16 mouse cellular contexts compared by ENCODE assay signal in genomic region chr16:24204064-24204730, GRCm38 (mm10).
"Had no signal": no experiment of that assay in that cellular context is flagged by ENCODE, and none has a peak within 500 bp of the region (broad histone marks: within the 10 kb centered on the region; RNA-seq: fewer than 3 reads in every experiment).

No protein-coding gene starts in this region.

- H3K27me3 ChIP-seq: limb, embryonic 13.5 days; liver, embryonic 12.5 days; liver, embryonic 15.5 days; lung, embryonic 15.5 days; midbrain, embryonic 13.5 days had no signal

- H3K4me2 ChIP-seq: limb, embryonic 13.5 days; liver, embryonic 12.5 days; liver, embryonic 15.5 days; lung, embryonic 15.5 days; midbrain, embryonic 13.5 days had no signal

- H3K27ac ChIP-seq: kidney, postnatal 0 days; layer of hippocampus, adult 2 months; limb, embryonic 10.5 days; limb, embryonic 13.5 days; liver, embryonic 12.5 days; liver, embryonic 15.5 days; lung, embryonic 15.5 days; midbrain, embryonic 13.5 days had no signal

- H3K36me3 ChIP-seq: limb, embryonic 10.5 days; limb, embryonic 13.5 days; liver, embryonic 12.5 days; liver, embryonic 15.5 days; lung, embryonic 15.5 days; midbrain, embryonic 13.5 days had no signal

- H3K9me3 ChIP-seq: limb, embryonic 10.5 days; limb, embryonic 13.5 days; liver, embryonic 12.5 days; liver, embryonic 15.5 days; lung, embryonic 15.5 days; midbrain, embryonic 13.5 days had no signal

- H3K9ac ChIP-seq: limb, embryonic 13.5 days; liver, embryonic 12.5 days; liver, embryonic 15.5 days; lung, embryonic 15.5 days; midbrain, embryonic 13.5 days had no signal

- H3K4me1 ChIP-seq: liver, embryonic 12.5 days; midbrain, embryonic 13.5 days had no signal

- ATAC-seq: intestine, embryonic 16.5 days; liver, embryonic 12.5 days; midbrain, embryonic 13.5 days had no signal

- H3K4me3 ChIP-seq: layer of hippocampus, adult 2 months; limb, embryonic 10.5 days; limb, embryonic 13.5 days; liver, embryonic 12.5 days; liver, embryonic 15.5 days; lung, embryonic 15.5 days; midbrain, embryonic 13.5 days had no signal

- DNase-seq: kidney, adult 2 months; kidney, postnatal 25 days; layer of hippocampus, adult 9-11 months; liver; lung, adult 18-20 months; lung, postnatal 10 days; lung, postnatal 4 days had no signal
